Mouse (Mus musculus) MEL (cell line): ENCODE results near the gene Aplp1. TPM values are rescaled to one million over a fixed set of nuclear protein-coding genes. Genes with fewer than 3 reads are reported as not detected.

ENCODE experiments used
- DNase-seq: peaks from one replicate; pipeline ENCODE4 v3.0.0; 2011; ENCODE audit warnings: low read depth, low spot score
- H3K27ac ChIP-seq: 2 replicates; pipeline ENCODE4 v1.5.1; 2012; ENCODE audit warnings: low read depth, mild to moderate bottlenecking, control low read depth, low read length, moderate library complexity; ENCODE audit not compliant: control insufficient read depth
- H3K27me3 ChIP-seq, 2 experiments: fragments of 150-350 bp in 1 of 2; sonication (generic) in 1 of 2; 2 replicates each; pipeline ENCODE4 v1.6.1; 2012; ENCODE audit warnings: low read length in 2 of 2, mild to moderate bottlenecking in 2 of 2, improper control_type of control experiment in 1 of 2, moderate library complexity in 1 of 2; ENCODE audit not compliant: insufficient read depth in 2 of 2, control insufficient read depth in 1 of 2
- H3K36me3 ChIP-seq, 2 experiments: 2 replicates each; pipeline ENCODE4 v1.6.1; 2012 to 2014; ENCODE audit warnings: low read length in 2 of 2, improper control_type of control experiment in 1 of 2, inconsistent platforms in 1 of 2, mild to moderate bottlenecking in 1 of 2; ENCODE audit not compliant: insufficient read depth in 2 of 2, control insufficient read depth in 1 of 2
- H3K4me1 ChIP-seq, 2 experiments: fragments of 150-350 bp in 1 of 2; sonication (generic) in 1 of 2; 2 replicates each; pipeline ENCODE4 v1.6.1; 2012; ENCODE audit warnings: low read length in 2 of 2, improper control_type of control experiment in 1 of 2, mild to moderate bottlenecking in 1 of 2; ENCODE audit not compliant: insufficient read depth in 2 of 2, control insufficient read depth in 1 of 2
- H3K4me3 ChIP-seq, 2 experiments: fragments of 150-350 bp in 1 of 2; sonication (generic) in 1 of 2; 2 replicates each; pipeline ENCODE4 v1.5.1; 2012; ENCODE audit warnings: low read depth in 2 of 2, low read length in 2 of 2, mild to moderate bottlenecking in 2 of 2, moderate library complexity in 2 of 2, control low read depth in 1 of 2, improper control_type of control experiment in 1 of 2; ENCODE audit not compliant: control insufficient read depth in 1 of 2, insufficient read depth in 1 of 2
- H3K79me2 ChIP-seq: 2 replicates; pipeline ENCODE4 v1.6.1; 2012; ENCODE audit warnings: mild to moderate bottlenecking, low read length, moderate library complexity; ENCODE audit not compliant: control insufficient read depth, poor library complexity, insufficient read depth
- H3K9ac ChIP-seq: 2 replicates; pipeline ENCODE4 v1.6.1; 2012; ENCODE audit warnings: low read depth, mild to moderate bottlenecking, control low read depth, low read length, moderate library complexity; ENCODE audit not compliant: control insufficient read depth, poor library complexity, severe bottlenecking
- H3K9me3 ChIP-seq: fragments of 150-350 bp; sonication (generic); replicated peaks from 2 replicates; pipeline ENCODE4 v1.6.1; 2012; ENCODE audit warnings: mild to moderate bottlenecking, low read length, improper control_type of control experiment, moderate library complexity; ENCODE audit not compliant: insufficient read depth
- BHLHE40 ChIP-seq: IDR thresholded peaks from 2 replicates; pipeline ENCODE4 v1.6.1; 2012; ENCODE audit warnings: low read depth, mild to moderate bottlenecking, inconsistent platforms, low read length, improper control_type of control experiment, borderline replicate concordance
- CHD2 ChIP-seq: IDR thresholded peaks from 2 replicates; pipeline ENCODE4 v1.6.1; 2011; ENCODE audit warnings: low read length, improper control_type of control experiment
- E2F4 ChIP-seq: IDR thresholded peaks from 2 replicates; pipeline ENCODE4 v1.6.1; 2011; ENCODE audit warnings: low read depth, low read length, improper control_type of control experiment, borderline replicate concordance
- EP300 ChIP-seq, 2 experiments: IDR thresholded peaks; 2 replicates each; pipeline ENCODE4 v1.6.1; 2011; ENCODE audit warnings: improper control_type of control experiment in 2 of 2, low read length in 2 of 2, low read depth in 1 of 2, mild to moderate bottlenecking in 1 of 2
- ETS1 ChIP-seq: IDR thresholded peaks from 2 replicates; pipeline ENCODE4 v1.6.1; 2012; ENCODE audit warnings: low read depth, mild to moderate bottlenecking, inconsistent platforms, low read length, improper control_type of control experiment, moderate library complexity
- GABPA ChIP-seq: IDR thresholded peaks from 2 replicates; pipeline ENCODE4 v1.6.1; 2012; ENCODE audit warnings: low read depth, mild to moderate bottlenecking, inconsistent platforms, low read length, improper control_type of control experiment, moderate library complexity
- GATA1 ChIP-seq: IDR thresholded peaks from 2 replicates; pipeline ENCODE4 v1.6.1; 2011; ENCODE audit warnings: low read depth, low read length, improper control_type of control experiment
- HCFC1 ChIP-seq: IDR thresholded peaks from 2 replicates; pipeline ENCODE4 v1.6.1; 2012; ENCODE audit warnings: low read depth, mild to moderate bottlenecking, inconsistent platforms, low read length, improper control_type of control experiment, moderate library complexity
- JUND ChIP-seq: IDR thresholded peaks from 2 replicates; pipeline ENCODE4 v1.6.1; 2011; ENCODE audit warnings: low read depth, mild to moderate bottlenecking, improper control_type of control experiment, low read length
- MAX ChIP-seq: IDR thresholded peaks from 2 replicates; pipeline ENCODE4 v1.6.1; 2011; ENCODE audit warnings: low read length, improper control_type of control experiment
- MAZ ChIP-seq: IDR thresholded peaks from 2 replicates; pipeline ENCODE4 v1.6.1; 2012; ENCODE audit warnings: low read depth, mild to moderate bottlenecking, inconsistent platforms, low read length, improper control_type of control experiment
- MEF2A ChIP-seq: IDR thresholded peaks from 2 replicates; pipeline ENCODE4 v1.6.1; 2014; ENCODE audit warnings: low read depth, mild to moderate bottlenecking, inconsistent platforms, low read length, improper control_type of control experiment; ENCODE audit not compliant: poor library complexity, insufficient replicate concordance, severe bottlenecking; ENCODE audit errors: extremely low read depth
- MXI1 ChIP-seq: IDR thresholded peaks from 2 replicates; pipeline ENCODE4 v1.6.1; 2011; ENCODE audit warnings: mild to moderate bottlenecking, low read depth, low read length, improper control_type of control experiment
- NELFE ChIP-seq: IDR thresholded peaks from 2 replicates; pipeline ENCODE4 v1.6.1; 2011; ENCODE audit warnings: low read depth, low read length, improper control_type of control experiment
- NRF1 ChIP-seq: IDR thresholded peaks from 2 replicates; pipeline ENCODE4 v1.6.1; 2014; ENCODE audit warnings: low read depth, mild to moderate bottlenecking, inconsistent platforms, low read length, improper control_type of control experiment, moderate library complexity; ENCODE audit not compliant: poor library complexity, insufficient read depth, severe bottlenecking
- POLR2A ChIP-seq, 2 experiments: IDR thresholded peaks; 2 replicates each; pipeline ENCODE4 v1.6.1; 2011 to 2012; ENCODE audit warnings: low read length in 2 of 2, mild to moderate bottlenecking in 2 of 2, control low read depth in 1 of 2, improper control_type of control experiment in 1 of 2, low read depth in 1 of 2, moderate library complexity in 1 of 2; ENCODE audit not compliant: control insufficient read depth in 1 of 2, insufficient read depth in 1 of 2, poor library complexity in 1 of 2
- POLR2AphosphoS5 ChIP-seq: IDR thresholded peaks from 2 replicates; pipeline ENCODE4 v1.6.1; 2012; ENCODE audit warnings: low read depth, borderline replicate concordance, mild to moderate bottlenecking, inconsistent platforms, low read length, moderate library complexity, mixed read lengths
- RAD21 ChIP-seq: IDR thresholded peaks from 2 replicates; pipeline ENCODE4 v1.6.1; 2011; ENCODE audit warnings: mild to moderate bottlenecking, low read depth, low read length, improper control_type of control experiment
- SIN3A ChIP-seq: IDR thresholded peaks from 2 replicates; pipeline ENCODE4 v1.6.1; 2012; ENCODE audit warnings: low read length, improper control_type of control experiment, inconsistent platforms
- SMC3 ChIP-seq: IDR thresholded peaks from 2 replicates; pipeline ENCODE4 v1.6.1; 2011; ENCODE audit warnings: low read depth, low read length, improper control_type of control experiment
- TAL1 ChIP-seq: IDR thresholded peaks from 2 replicates; pipeline ENCODE4 v1.6.1; 2012; ENCODE audit warnings: mild to moderate bottlenecking, inconsistent platforms, low read length, moderate library complexity, mixed read lengths
- TBP ChIP-seq: IDR thresholded peaks from 2 replicates; pipeline ENCODE4 v1.8.0; 2011; ENCODE audit warnings: low read depth, low read length, improper control_type of control experiment
- TCF12 ChIP-seq: IDR thresholded peaks from 2 replicates; pipeline ENCODE4 v1.6.1; 2014; ENCODE audit warnings: low read depth, mild to moderate bottlenecking, inconsistent platforms, low read length, improper control_type of control experiment, moderate library complexity
- USF1 ChIP-seq: IDR thresholded peaks from 2 replicates; pipeline ENCODE4 v1.6.1; 2014; ENCODE audit warnings: low read depth, mild to moderate bottlenecking, inconsistent platforms, low read length, improper control_type of control experiment, moderate library complexity
- ZC3H11A ChIP-seq: IDR thresholded peaks from 2 replicates; pipeline ENCODE4 v1.6.1; 2012; ENCODE audit warnings: low read depth, mild to moderate bottlenecking, inconsistent platforms, low read length, improper control_type of control experiment
- ZNF384 ChIP-seq: IDR thresholded peaks from 2 replicates; pipeline ENCODE4 v1.6.1; 2012; ENCODE audit warnings: low read depth, mild to moderate bottlenecking, inconsistent platforms, low read length, improper control_type of control experiment
- polyA plus RNA-seq, 2 experiments: library from polyadenylated mRNA; stranded (reverse) in 1 of 2; unstranded in 1 of 2; fragments of >175 nt in 1 of 2; fragments of >200 nt in 1 of 2; gene quantifications; 2 replicates each; pipeline versions ENCODE4 v1.2.1 to v1.2.4; 2012; ENCODE audit warnings: low replicate concordance in 2 of 2, low read depth in 1 of 2; ENCODE audit not compliant: insufficient read length in 2 of 2, insufficient read depth in 1 of 2, missing spikeins in 1 of 2
- total RNA-seq: library from RNA; depleted of rRNA; stranded (reverse); fragments of 300-350 nt; gene quantifications from 2 replicates; pipeline ENCODE4 v1.2.3, GENCODE M21; 2012

The Aplp1 gene
- total and polyA plus RNA-seq, 3 experiments = 1.9 to 7.1 TPM; not detected in 1

- H3K9ac ChIP-seq = peak overlapping the region; percentile 50
- H3K27ac ChIP-seq = peak overlapping the region; percentile 58
- H3K36me3 ChIP-seq = peaks cover 0 to 16% of the 10 kb centered on the region in 2 experiments; a peak in 2 of 4 replicates
- H3K79me2 ChIP-seq = no peaks in the 10 kb centered on the region
- H3K4me1 ChIP-seq = peaks cover 3 to 22% of the 10 kb centered on the region in 2 experiments
- H3K4me3 ChIP-seq = peak overlapping the region in 1 of 2 experiments; percentile 9; a peak in 1 of 4 replicates
- peak; percentile 80 for DNase-seq
- TF ChIP-seq EP300 (IDR thresholded peaks at IDR 0.05; ENCODE audit: low read depth in 1 of 2, low read length in 2 of 2) (peak; percentile 43 to 50; a peak in 3 of 4 replicates), TAL1 (no peak), JUND (no peak), NELFE (peak; percentile 28; the same call in 1 of the 2 replicates), POLR2AphosphoS5 (no peak), MAZ (peak; percentile 75), ETS1 (peak; percentile 46; the same call in 1 of the 2 replicates), POLR2A (IDR thresholded peaks at IDR 0.05; ENCODE audit: control insufficient read depth in 1 of 2, insufficient read depth in 1 of 2, low read depth in 1 of 2, low read length in 2 of 2, poor library complexity in 1 of 2) (peak in 1 of 2 experiments; percentile 48; a peak in 1 of 4 replicates), SIN3A (peak; percentile 58), USF1 (peak; percentile 48; the same call in 1 of the 2 replicates), MEF2A (no peak), MAX (peak; percentile 65), TBP (0 out of 2 replicates have a peak, but pooled peaks have one; percentile 42), CHD2 (no peak; the same call in 1 of the 2 replicates), ZNF384 (0 out of 2 replicates have a peak, but pooled peaks have one; percentile 8), MXI1 (peak; percentile 23; the same call in 1 of the 2 replicates), TCF12 (0 out of 2 replicates have a peak, but pooled peaks have one; percentile 21), HCFC1 (peak; percentile 25; the same call in 1 of the 2 replicates)
- TF ChIP-seq, all 39 proteins: peak for 13
- Histone ChIP-seq H3K27me3 (no peaks in the 10 kb centered on the region; a peak in 1 of 4 replicates), H3K9me3 (no peaks in the 10 kb centered on the region)
Observed at GRCm38 (mm10) chr7:30412735-30413147, 32.6 kb downstream of the Aplp1 start.

DNA sequence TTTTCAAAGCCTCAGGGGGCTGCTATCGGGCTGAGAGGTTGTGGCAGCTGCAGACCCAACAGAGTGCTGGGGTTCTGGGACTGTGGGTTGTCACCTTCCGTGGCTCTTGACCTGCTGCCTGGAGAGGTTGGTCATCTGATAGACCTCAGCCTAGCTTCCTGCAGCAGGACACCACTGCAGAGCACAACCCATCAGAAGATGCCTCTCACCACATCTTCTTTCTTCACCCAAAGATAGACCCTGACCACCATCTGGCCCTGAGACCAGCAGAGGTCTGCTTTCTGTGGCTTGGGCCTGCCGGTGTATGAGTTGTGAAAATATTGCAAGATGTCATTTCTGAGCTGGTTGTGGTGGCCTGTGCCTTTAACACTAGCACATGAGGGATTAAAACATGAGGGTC, 34.3 kb downstream of the Aplp1 start:
- DNase-seq = no peak
- H3K27me3 ChIP-seq = no peaks in the 10 kb centered on the region; a peak in 1 of 4 replicates
- H3K4me3 ChIP-seq = no peak overlapping the region
- H3K4me1 ChIP-seq = peaks cover 3 to 18% of the 10 kb centered on the region in 2 experiments; a peak in 3 of 4 replicates
- H3K27ac ChIP-seq = no peak overlapping the region
- H3K79me2 ChIP-seq = no peaks in the 10 kb centered on the region
- H3K9ac ChIP-seq = no peak overlapping the region
- H3K36me3 ChIP-seq = peaks cover 0 to 8% of the 10 kb centered on the region in 2 experiments; a peak in 2 of 4 replicates
- H3K9me3 ChIP-seq = no peaks in the 10 kb centered on the region
- TF ChIP-seq POLR2A (IDR thresholded peaks at IDR 0.05; ENCODE audit: control insufficient read depth in 1 of 2, insufficient read depth in 1 of 2, low read depth in 1 of 2, low read length in 2 of 2, poor library complexity in 1 of 2) (no peak), ZNF384 (no peak), NRF1 (no peak), POLR2AphosphoS5 (no peak), GATA1 (no peak), NELFE (no peak), E2F4 (no peak), EP300 (IDR thresholded peaks at IDR 0.05; ENCODE audit: low read depth in 1 of 2, low read length in 2 of 2) (no peak), HCFC1 (no peak), BHLHE40 (no peak), ETS1 (no peak), RAD21 (no peak), MAX (no peak), GABPA (no peak), SMC3 (no peak), MAZ (no peak), ZC3H11A (no peak), TAL1 (no peak)
